8 mouse cellular contexts compared by ENCODE assay signal in the genomic region with DNA sequence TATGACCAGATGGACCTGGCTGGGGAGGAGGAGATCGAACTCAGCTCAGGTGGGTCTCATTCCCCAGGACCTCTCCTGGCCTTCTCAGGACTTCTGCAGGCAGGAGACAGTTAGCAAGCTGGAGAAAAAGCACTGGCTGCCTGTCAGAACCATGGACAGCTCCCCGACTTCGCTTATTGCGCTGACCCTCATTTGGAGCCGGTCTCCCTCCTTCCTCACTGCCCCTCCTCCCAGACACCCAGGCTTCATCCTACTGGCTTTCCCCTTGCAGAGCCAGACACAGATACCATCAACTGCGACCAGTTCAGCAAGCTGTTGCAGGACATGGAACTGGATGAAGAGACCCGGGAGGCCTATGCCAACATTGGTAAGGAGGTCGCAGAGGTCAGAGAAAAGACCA. TPM values are rescaled to one million over a fixed set of nuclear protein-coding genes. Genes with fewer than 3 reads are reported as not detected.
DNase-seq lines count a peak whose midpoint lies in the region; ATAC-seq and TF ChIP-seq lines count a peak whose summit lies in the region.

No protein-coding gene starts in this region.

- no peak overlapping the region for H3K9ac ChIP-seq in limb, embryonic 13.5 days
- H3K9ac ChIP-seq in stomach, postnatal 0 days (ENCODE audit: low read length), result no peak overlapping the region

- peaks cover 6% of the 10 kb centered on the region for H3K4me1 ChIP-seq in limb, embryonic 13.5 days
- no peaks in the 10 kb centered on the region for H3K4me1 ChIP-seq in stomach, postnatal 0 days (replicated peaks; ENCODE audit: control insufficient read depth, insufficient read depth)

- no peaks in the 10 kb centered on the region for H3K36me3 ChIP-seq in limb, embryonic 13.5 days
- H3K36me3 ChIP-seq in stomach, postnatal 0 days (ENCODE audit: control insufficient read depth, insufficient read depth, low read length), result no peaks in the 10 kb centered on the region

- peaks cover 14% of the 10 kb centered on the region; the same call in 1 of the 2 replicates for H3K27me3 ChIP-seq in limb, embryonic 13.5 days
- H3K27me3 ChIP-seq in stomach, postnatal 0 days (ENCODE audit: control insufficient read depth, insufficient read depth, low read length), result no peaks in the 10 kb centered on the region

- peak; percentile 36 for DNase-seq in gastrocnemius, postnatal 14 days
- no peak for DNase-seq in gastrocnemius, adult 18-20 months (ENCODE audit: low spot score)
- DNase-seq in 3T3-L1 (ENCODE audit: low read depth, low spot score), result peak; percentile 53
- peak; percentile 31 for DNase-seq in c-Kit-positive CD71-positive TER-119-negative erythroid progenitor cells, embryonic 14.5 days (ENCODE audit: low read depth)
- DNase-seq in stomach, postnatal 0 days (ENCODE audit: low spot score), result peak; percentile 57
- no peak for DNase-seq in gastrocnemius, postnatal 25 days
- no peak for DNase-seq in cerebellum, adult 8-10 months

- H3K9me3 ChIP-seq in limb, embryonic 13.5 days, result no peaks in the 10 kb centered on the region
- no peaks in the 10 kb centered on the region for H3K9me3 ChIP-seq in stomach, postnatal 0 days (ENCODE audit: control insufficient read depth, low read length)

- 10% methylated on average over 8 of the region's 8 CpGs for WGBS in limb, embryonic 13.5 days
- WGBS in stomach, postnatal 0 days, result 9% methylated on average over 8 of the region's 8 CpGs

- no peak for TF ChIP-seq CTCF in stomach, postnatal 0 days (IDR thresholded peaks at IDR 0.05; ENCODE audit: low read depth)

- no peak overlapping the region for H3K4me3 ChIP-seq in limb, embryonic 13.5 days
- no peak overlapping the region for H3K4me3 ChIP-seq in stomach, postnatal 0 days (ENCODE audit: low read depth, low read length)

- H3K4me2 ChIP-seq in limb, embryonic 13.5 days (replicated peaks), result no peak overlapping the region
- H3K4me2 ChIP-seq in stomach, postnatal 0 days (replicated peaks; ENCODE audit: low read depth), result no peak overlapping the region

- intact Hi-C loops in gastrocnemius, postnatal 14 days (cut with DNase I; ENCODE audit: low total_unique reads), result no loop called here

- no peak overlapping the region for H3K27ac ChIP-seq in limb, embryonic 13.5 days
- H3K27ac ChIP-seq in stomach, postnatal 0 days (replicated peaks), result no peak overlapping the region

- no peak for TF ChIP-seq EP300 in stomach, postnatal 0 days (optimal IDR thresholded peaks at IDR 0.05)

- peak; percentile 51; the same call in 1 of the 2 replicates for ATAC-seq in limb, embryonic 13.5 days (ENCODE audit: low FRiP score, low read depth)
- no peak for ATAC-seq in stomach, postnatal 0 days (ENCODE audit: low FRiP score, low TSS enrichment)

RNA-seq across cellular contexts. Expression of a gene that starts 22.0 kb away (rescaled TPM):
- total RNA-seq in gastrocnemius, postnatal 14 days (2021), result under 1 TPM; 0.14 to 0.22 TPM
- under 1 TPM; 0.18 to 0.21 TPM for total RNA-seq in gastrocnemius, adult 18-20 months (2021)
- polyA plus RNA-seq in limb, embryonic 13.5 days (2015; fragmentation: Nextera tagmentation; extraction: Ambion mirVana), result 0.37 and 0.40 TPM in 2 replicates
- 0.16 and 0.18 TPM in 2 replicates for polyA plus RNA-seq in stomach, postnatal 0 days (2015; fragmentation: Nextera tagmentation; extraction: Ambion mirVana)
- under 1 TPM; 0.11 to 0.13 TPM for total RNA-seq in gastrocnemius, postnatal 25 days (2021)

RNA-seq across cellular contexts. Expression of a gene that starts 41.0 kb away (rescaled TPM):
- 10 to 100 TPM; 25.9 to 26.0 TPM for total RNA-seq in gastrocnemius, postnatal 14 days (2021)
- 10 to 100 TPM; 48.8 to 50.3 TPM for total RNA-seq in gastrocnemius, adult 18-20 months (2021)
- 23.5 and 27.1 TPM in 2 replicates for polyA plus RNA-seq in limb, embryonic 13.5 days (2015; fragmentation: Nextera tagmentation; extraction: Ambion mirVana)
- 23.5 and 24.3 TPM in 2 replicates for polyA plus RNA-seq in stomach, postnatal 0 days (2015; fragmentation: Nextera tagmentation; extraction: Ambion mirVana)
- total RNA-seq in gastrocnemius, postnatal 25 days (2021), result 10 to 100 TPM; 43.0 to 43.1 TPM

RNA-seq across cellular contexts. Expression of a gene that starts 43.3 kb away (rescaled TPM):
- total RNA-seq in gastrocnemius, postnatal 14 days (2021), result 10 to 100 TPM; 26.2 to 28.4 TPM
- total RNA-seq in gastrocnemius, adult 18-20 months (2021), result 10 to 100 TPM; 64.0 to 67.3 TPM
- 38.2 and 42.1 TPM in 2 replicates for polyA plus RNA-seq in limb, embryonic 13.5 days (2015; fragmentation: Nextera tagmentation; extraction: Ambion mirVana)
- 28.1 and 28.8 TPM in 2 replicates for polyA plus RNA-seq in stomach, postnatal 0 days (2015; fragmentation: Nextera tagmentation; extraction: Ambion mirVana)
- total RNA-seq in gastrocnemius, postnatal 25 days (2021), result 10 to 100 TPM; 51.2 to 62.2 TPM

RNA-seq across cellular contexts. Expression of a gene that starts 54.7 kb away (rescaled TPM):
- under 1 TPM; 0.69 to 0.80 TPM for total RNA-seq in gastrocnemius, postnatal 14 days (2021)
- total RNA-seq in gastrocnemius, adult 18-20 months (2021), result under 1 TPM; 0.16 to 0.21 TPM
- polyA plus RNA-seq in limb, embryonic 13.5 days (2015; fragmentation: Nextera tagmentation; extraction: Ambion mirVana), result 22.5 and 23.2 TPM in 2 replicates
- polyA plus RNA-seq in stomach, postnatal 0 days (2015; fragmentation: Nextera tagmentation; extraction: Ambion mirVana), result 1.9 and 2.4 TPM in 2 replicates
- under 1 TPM; 0.36 to 0.40 TPM for total RNA-seq in gastrocnemius, postnatal 25 days (2021)

Comparison
In these comparisons a context has a peak if more than half of its experiments do, and no peak if none do; other contexts are left out.
1. DNase-seq: peak in gastrocnemius, postnatal 14 days (single experiment), 3T3-L1 (single experiment), c-Kit-positive CD71-positive TER-119-negative erythroid progenitor cells, embryonic 14.5 days (single experiment) and stomach, postnatal 0 days (single experiment); none in gastrocnemius, adult 18-20 months (single experiment), gastrocnemius, postnatal 25 days (single experiment) and cerebellum, adult 8-10 months (single experiment).